In genomic region chr9:98651681-98652080, GRCm38 (mm10) we compare ENCODE assay signal across 19 mouse cellular contexts.
"Had no signal": no experiment of that assay in that cellular context is flagged by ENCODE, and none has a peak within 500 bp of the region (broad histone marks: within the 10 kb centered on the region; RNA-seq: fewer than 3 reads in every experiment).

No protein-coding gene starts in this region.

- H3K4me2 ChIP-seq: liver, embryonic 11.5 days; lung, embryonic 14.5 days; midbrain, embryonic 12.5 days; midbrain, embryonic 15.5 days; neural tube, embryonic 12.5 days; neural tube, embryonic 15.5 days; stomach, embryonic 15.5 days had no signal

- H3K9me3 ChIP-seq: midbrain, embryonic 12.5 days; midbrain, embryonic 15.5 days; neural tube, embryonic 12.5 days; neural tube, embryonic 15.5 days; stomach, embryonic 15.5 days had no signal

- ATAC-seq: liver, postnatal 0 days; lung, postnatal 0 days; midbrain, embryonic 15.5 days had no signal

- H3K27ac ChIP-seq: liver, embryonic 14.5 days; macrophage; midbrain, embryonic 12.5 days; midbrain, embryonic 15.5 days; neural tube, embryonic 12.5 days; neural tube, embryonic 15.5 days; stomach, embryonic 15.5 days had no signal

- H3K36me3 ChIP-seq: midbrain, embryonic 12.5 days; midbrain, embryonic 15.5 days; neural tube, embryonic 12.5 days; neural tube, embryonic 15.5 days; stomach, embryonic 15.5 days had no signal

- DNase-seq: kidney, adult 18-20 months; kidney, adult 9 months; kidney, postnatal 14 days; kidney, postnatal 4 days; liver, postnatal 0 days; lung, embryonic 14.5 days; retina, postnatal 1 day; right cerebral cortex, postnatal 25 days; spleen, adult 18-20 months; thymus, postnatal 25 days had no signal

- H3K27me3 ChIP-seq: midbrain, embryonic 15.5 days; neural tube, embryonic 12.5 days; stomach, embryonic 15.5 days had no signal

- H3K9ac ChIP-seq: liver, embryonic 14.5 days; liver, postnatal 0 days; lung, embryonic 14.5 days; midbrain, embryonic 12.5 days; midbrain, embryonic 15.5 days; neural tube, embryonic 12.5 days; neural tube, embryonic 15.5 days; stomach, embryonic 15.5 days had no signal

- H3K4me3 ChIP-seq: midbrain, embryonic 12.5 days; midbrain, embryonic 15.5 days; neural tube, embryonic 12.5 days; neural tube, embryonic 15.5 days; stomach, embryonic 15.5 days had no signal

- H3K4me1 ChIP-seq: midbrain, embryonic 12.5 days; midbrain, embryonic 15.5 days; neural tube, embryonic 12.5 days; neural tube, embryonic 15.5 days had no signal
